ENCODE assay signal across 9 mouse cellular contexts in genomic region chr11:31948462-31949330, GRCm38 (mm10). TPM values are rescaled to one million over a fixed set of nuclear protein-coding genes. Genes with fewer than 3 reads are reported as not detected.
DNase-seq lines count a peak whose midpoint lies in the region; ATAC-seq and TF ChIP-seq lines count a peak whose summit lies in the region.
"Had no signal": no experiment of that assay in that cellular context is flagged by ENCODE, and none has a peak within 500 bp of the region (broad histone marks: within the 10 kb centered on the region; RNA-seq: fewer than 3 reads in every experiment).

No protein-coding gene starts in this region.

- no peaks in the 10 kb centered on the region for H3K79me2 ChIP-seq in C2C12 (ENCODE audit: control insufficient read depth, insufficient read depth)

- no peak for ATAC-seq in heart, embryonic 11.5 days (replicated peaks; ENCODE audit: insufficient number of reproducible peaks, low FRiP score, low TSS enrichment)
- peak; percentile 65 for ATAC-seq in hindbrain, postnatal 0 days
- peak; percentile 75 for ATAC-seq in midbrain, embryonic 13.5 days

- DNase-seq in heart, postnatal 36 days: no peak
- DNase-seq in hindbrain, postnatal 0 days (ENCODE audit: low spot score): peak; percentile 28
- DNase-seq in adrenal gland, postnatal 25 days: no peak
- no peak for DNase-seq in embryo, embryonic 9.5 days (ENCODE audit: extremely low spot score)

- peak overlapping the region; percentile 66 for H3K9ac ChIP-seq in heart, embryonic 11.5 days (ENCODE audit: low read depth, low read length)
- H3K9ac ChIP-seq in hindbrain, postnatal 0 days (replicated peaks; ENCODE audit: low read length): no peak overlapping the region; the same call in 1 of the 2 replicates
- peak overlapping the region; percentile 60 for H3K9ac ChIP-seq in midbrain, embryonic 13.5 days (replicated peaks)

- TF ChIP-seq POLR2A in cortical plate, adult 2 months (IDR thresholded peaks at IDR 0.05; ENCODE audit: extremely low read depth, insufficient read depth, low read length): no peak

- WGBS in heart, embryonic 11.5 days (ENCODE audit: insufficient replicate concordance): 16% methylated on average over 15 of the region's 15 CpGs
- WGBS in hindbrain, postnatal 0 days: 12% methylated on average over 15 of the region's 15 CpGs
- WGBS in midbrain, embryonic 13.5 days: 28% methylated on average over 15 of the region's 15 CpGs

- no peak overlapping the region for H3K27ac ChIP-seq in heart, embryonic 11.5 days (ENCODE audit: low read depth, low read length)
- no peak overlapping the region for H3K27ac ChIP-seq in cortical plate, adult 2 months (ENCODE audit: insufficient read depth, low read length)
- H3K27ac ChIP-seq in hindbrain, postnatal 0 days: peak overlapping the region; percentile 56; the same call in 1 of the 2 replicates
- no peak overlapping the region for H3K27ac ChIP-seq in midbrain, embryonic 13.5 days

- H3K27me3 ChIP-seq in heart, embryonic 11.5 days (ENCODE audit: control insufficient read depth, insufficient read depth, low read length): 0 out of 2 replicates have a peak, but pooled peaks cover 6% of the 10 kb centered on the region
- H3K27me3 ChIP-seq in C2C12 (ENCODE audit: control insufficient read depth, insufficient read depth, insufficient read length): no peaks in the 10 kb centered on the region
- H3K27me3 ChIP-seq in hindbrain, postnatal 0 days (ENCODE audit: insufficient read depth, low read length): no peaks in the 10 kb centered on the region
- no peaks in the 10 kb centered on the region; the same call in 1 of the 2 replicates for H3K27me3 ChIP-seq in midbrain, embryonic 13.5 days

- H3K9me3 ChIP-seq in heart, embryonic 11.5 days (replicated peaks; ENCODE audit: control insufficient read depth, low read length): no peaks in the 10 kb centered on the region
- H3K9me3 ChIP-seq in hindbrain, postnatal 0 days (ENCODE audit: low read length): no peaks in the 10 kb centered on the region
- no peaks in the 10 kb centered on the region for H3K9me3 ChIP-seq in midbrain, embryonic 13.5 days

- H3K79me3 ChIP-seq in C2C12 (ENCODE audit: low read depth): no peaks in the 10 kb centered on the region

- intact Hi-C loops in heart, postnatal 36 days (cut with DNase I): loop anchor here (1.0 kb wide), 2 partner anchors 78 to 273 kb away; no protein-coding TSS in a partner anchor

- H3K4me2 ChIP-seq in heart, embryonic 11.5 days: peak overlapping the region; percentile 72
- H3K4me2 ChIP-seq in hindbrain, postnatal 0 days (ENCODE audit: low read depth, low read length): peak overlapping the region; percentile 63
- H3K4me2 ChIP-seq in midbrain, embryonic 13.5 days (replicated peaks): peak overlapping the region; percentile 59

- peak overlapping the region; percentile 43 for H3K4me3 ChIP-seq in heart, embryonic 11.5 days (ENCODE audit: low read depth, low read length)
- H3K4me3 ChIP-seq in C2C12 (ENCODE audit: insufficient read depth, poor library complexity, severe bottlenecking): no peak overlapping the region
- H3K4me3 ChIP-seq in cortical plate, adult 2 months (ENCODE audit: insufficient read depth, low read length): peak overlapping the region; percentile 36
- peak overlapping the region; percentile 37 for H3K4me3 ChIP-seq in hindbrain, postnatal 0 days (ENCODE audit: low read length)
- peak overlapping the region; percentile 42 for H3K4me3 ChIP-seq in midbrain, embryonic 13.5 days (replicated peaks)

- H3ac ChIP-seq in C2C12 (ENCODE audit: control insufficient read depth, insufficient read length, low read depth): peak overlapping the region; percentile 8

- no peak for TF ChIP-seq CTCF in C2C12 (IDR thresholded peaks at IDR 0.05; ENCODE audit: control insufficient read depth, insufficient read depth, insufficient read length)
- TF ChIP-seq CTCF in cortical plate, adult 2 months (IDR thresholded peaks at IDR 0.05; ENCODE audit: extremely low read depth, insufficient read depth, low read length): no peak
- TF ChIP-seq CTCF in hindbrain, postnatal 0 days (IDR thresholded peaks at IDR 0.05; ENCODE audit: low read depth): no peak

- H3K36me3 ChIP-seq in heart, embryonic 11.5 days (ENCODE audit: control insufficient read depth, insufficient read depth, low read length): no peaks in the 10 kb centered on the region
- H3K36me3 ChIP-seq in C2C12 (ENCODE audit: control insufficient read depth, insufficient read depth): no peaks in the 10 kb centered on the region
- no peaks in the 10 kb centered on the region for H3K36me3 ChIP-seq in hindbrain, postnatal 0 days (ENCODE audit: insufficient read depth, low read length)
- no peaks in the 10 kb centered on the region for H3K36me3 ChIP-seq in midbrain, embryonic 13.5 days

- peaks cover 7% of the 10 kb centered on the region; the same call in 1 of the 2 replicates for H3K4me1 ChIP-seq in heart, embryonic 11.5 days (ENCODE audit: control insufficient read depth, insufficient read depth, low read length)
- H3K4me1 ChIP-seq in cortical plate, adult 2 months (ENCODE audit: control insufficient read depth, insufficient read depth, low read length): no peaks in the 10 kb centered on the region
- H3K4me1 ChIP-seq in hindbrain, postnatal 0 days (ENCODE audit: insufficient read depth, low read length): no peaks in the 10 kb centered on the region
- peaks cover 12% of the 10 kb centered on the region for H3K4me1 ChIP-seq in midbrain, embryonic 13.5 days (replicated peaks)

TF ChIP-seq in C2C12, 6 proteins besides CTCF, POLR2A, EP300 and RAD21:
- TF ChIP-seq MAX (IDR thresholded peaks at IDR 0.05): no peak
- no peak for TF ChIP-seq CEBPB (IDR thresholded peaks at IDR 0.05; ENCODE audit: low read depth)
- TF ChIP-seq FOSL1 (IDR thresholded peaks at IDR 0.05; ENCODE audit: insufficient read depth, low read length, poor library complexity, severe bottlenecking): no peak
- no peak for TF ChIP-seq USF1 (IDR thresholded peaks at IDR 0.05; ENCODE audit: low read depth)
- TF ChIP-seq MYOG (IDR thresholded peaks at IDR 0.05; ENCODE audit: control insufficient read depth, extremely low read depth, insufficient read length): no peak
- no peak for TF ChIP-seq MYOD1 (IDR thresholded peaks at IDR 0.05; ENCODE audit: control insufficient read depth, insufficient read length, low read depth)

RNA-seq across cellular contexts. Expression of gene 4930524B15Rik, which starts 16.7 kb away (rescaled TPM):
- polyA plus RNA-seq in heart, embryonic 11.5 days (2014; fragmentation: Nextera tagmentation; extraction: Ambion mirVana): 0.26 TPM in 1 of 2 replicates, not detected in the other
- not detected for total RNA-seq in heart, postnatal 36 days (2021)
- not detected for polyA plus RNA-seq in C2C12 (2012; fragmentation: generic; extraction: Trizol)
- polyA plus RNA-seq in cortical plate, adult 2 months (2012; rRNA removed): 0.09 and 0.15 TPM in 2 replicates
- total RNA-seq in hindbrain, postnatal 0 days (2014; rRNA removed): 0.42 and 1.4 TPM in 2 replicates
- 0.34 and 0.50 TPM in 2 replicates for polyA plus RNA-seq in hindbrain, postnatal 0 days (2015; fragmentation: Nextera tagmentation; extraction: Ambion mirVana)
- polyA plus RNA-seq in midbrain, embryonic 13.5 days (2015; fragmentation: Nextera tagmentation; extraction: Ambion mirVana): 0.26 and 0.48 TPM in 2 replicates
- total RNA-seq in adrenal gland, postnatal 25 days (2021): not detected in 2 replicates
- total RNA-seq: adrenal gland, postnatal 36 days had no signal

RNA-seq across cellular contexts. Expression of gene Nsg2, which starts 51.6 kb away (rescaled TPM):
- 0.82 and 0.87 TPM in 2 replicates for polyA plus RNA-seq in heart, embryonic 11.5 days (2014; fragmentation: Nextera tagmentation; extraction: Ambion mirVana)
- 1 to 10 TPM in 1 of 2 experiments, under 1 TPM in 1; 0.68 to 1.1 TPM for total RNA-seq in heart, postnatal 36 days (2021)
- polyA plus RNA-seq in C2C12 (2012; fragmentation: generic; extraction: Trizol): not detected
- polyA plus RNA-seq in cortical plate, adult 2 months (2012; rRNA removed): 492 and 504 TPM in 2 replicates
- 646 and 650 TPM in 2 replicates for total RNA-seq in hindbrain, postnatal 0 days (2014; rRNA removed)
- polyA plus RNA-seq in hindbrain, postnatal 0 days (2015; fragmentation: Nextera tagmentation; extraction: Ambion mirVana): 407 and 433 TPM in 2 replicates
- polyA plus RNA-seq in midbrain, embryonic 13.5 days (2015; fragmentation: Nextera tagmentation; extraction: Ambion mirVana): 444 and 467 TPM in 2 replicates
- total RNA-seq in adrenal gland, postnatal 25 days (2021): 23.6 and 33.9 TPM in 2 replicates

Comparison
In these comparisons a context has a peak if more than half of its experiments do, and no peak if none do; other contexts are left out.
1. RNA of gene Nsg2, which starts 51.6 kb away (polyA plus RNA-seq): 492 to 504 TPM in cortical plate, adult 2 months, 444 to 467 TPM in midbrain, embryonic 13.5 days and 407 to 433 TPM in hindbrain, postnatal 0 days; 0.82 to 0.87 TPM in heart, embryonic 11.5 days and not detected in C2C12 (single experiment); every median in the first group is over 100 times any median in the second.
2. Peak in every context shown above with its lines, with median percentiles within 50 percentile points of each other: H3K4me2 ChIP-seq.